8 mouse cellular contexts compared by ENCODE assay signal in genomic region chr9:108001922-108002770, GRCm38 (mm10). TPM values are rescaled to one million over a fixed set of nuclear protein-coding genes. Genes with fewer than 3 reads are reported as not detected.
A peak's percentile ranks its signal among the peaks of the same experiment; 100 is the strongest.
DNase-seq lines count a peak whose midpoint lies in the region; ATAC-seq and TF ChIP-seq lines count a peak whose summit lies in the region.

Gene Ip6k1, plus strand, starts transcription at chr9:108002501.

- no peaks in the 10 kb centered on the region for H3K9me3 ChIP-seq in forebrain, embryonic 10.5 days
- H3K9me3 ChIP-seq in heart, embryonic 15.5 days (replicated peaks), result no peaks in the 10 kb centered on the region
- no peaks in the 10 kb centered on the region for H3K9me3 ChIP-seq in liver, embryonic 14.5 days (ENCODE audit: control insufficient read depth, low read length)
- no peaks in the 10 kb centered on the region for H3K9me3 ChIP-seq in neural tube, embryonic 11.5 days (ENCODE audit: control insufficient read depth, low read length)
- H3K9me3 ChIP-seq in stomach, postnatal 0 days (ENCODE audit: control insufficient read depth, low read length), result no peaks in the 10 kb centered on the region

- H3K4me2 ChIP-seq in heart, embryonic 15.5 days, result peak within 1 kb of the TSS; percentile 81
- peak within 1 kb of the TSS; percentile 87 for H3K4me2 ChIP-seq in liver, embryonic 14.5 days (ENCODE audit: low read depth)
- H3K4me2 ChIP-seq in neural tube, embryonic 11.5 days (ENCODE audit: low read depth), result peak within 1 kb of the TSS; percentile 91
- H3K4me2 ChIP-seq in stomach, postnatal 0 days (replicated peaks; ENCODE audit: low read depth), result peak within 1 kb of the TSS; percentile 80

- peaks cover 32% of the 10 kb centered on the region for H3K4me1 ChIP-seq in forebrain, embryonic 10.5 days
- peaks cover 23% of the 10 kb centered on the region for H3K4me1 ChIP-seq in heart, embryonic 15.5 days (replicated peaks)
- peaks cover 21% of the 10 kb centered on the region in 2 experiments for H3K4me1 ChIP-seq in liver, embryonic 14.5 days (replicated peaks; ENCODE audit: control insufficient read depth in 2 of 2, insufficient read depth in 2 of 2, low read length in 1 of 2)
- peaks cover 7% of the 10 kb centered on the region; the same call in 1 of the 2 replicates for H3K4me1 ChIP-seq in neural tube, embryonic 11.5 days (ENCODE audit: control insufficient read depth, insufficient read depth, low read length)
- H3K4me1 ChIP-seq in stomach, postnatal 0 days (replicated peaks; ENCODE audit: control insufficient read depth, insufficient read depth), result no peaks in the 10 kb centered on the region; the same call in 1 of the 2 replicates

- peak within 1 kb of the TSS; percentile 98 for H3K4me3 ChIP-seq in forebrain, embryonic 10.5 days
- H3K4me3 ChIP-seq in heart, embryonic 15.5 days, result peak within 1 kb of the TSS; percentile 99
- H3K4me3 ChIP-seq in liver, embryonic 14.5 days (ENCODE audit: insufficient read depth in 1 of 2, low read depth in 2 of 2, low read length in 2 of 2), result peak within 1 kb of the TSS; percentile 92 to 95
- H3K4me3 ChIP-seq in neural tube, embryonic 11.5 days (ENCODE audit: low read depth, low read length), result peak within 1 kb of the TSS; percentile 97
- H3K4me3 ChIP-seq in stomach, postnatal 0 days (ENCODE audit: low read depth, low read length), result peak within 1 kb of the TSS; percentile 100

- WGBS in forebrain, embryonic 10.5 days, result under 1% methylated on average over 51 of the region's 51 CpGs
- under 1% methylated on average over 51 of the region's 51 CpGs for WGBS in heart, embryonic 15.5 days
- under 1% methylated on average over 51 of the region's 51 CpGs for WGBS in liver, embryonic 14.5 days (ENCODE audit: insufficient replicate concordance)
- WGBS in neural tube, embryonic 11.5 days, result under 1% methylated on average over 48 of the region's 51 CpGs
- under 1% methylated on average over 47 of the region's 51 CpGs for WGBS in stomach, postnatal 0 days

- H3K9ac ChIP-seq in heart, embryonic 15.5 days, result peak within 1 kb of the TSS; percentile 99
- peak within 1 kb of the TSS; percentile 99 for H3K9ac ChIP-seq in liver, embryonic 14.5 days (replicated peaks)
- H3K9ac ChIP-seq in neural tube, embryonic 11.5 days (ENCODE audit: low read length), result peak within 1 kb of the TSS; percentile 95
- peak within 1 kb of the TSS; percentile 99 for H3K9ac ChIP-seq in stomach, postnatal 0 days (ENCODE audit: low read length)

- H3K27me3 ChIP-seq in forebrain, embryonic 10.5 days (ENCODE audit: poor library complexity, severe bottlenecking), result no peaks in the 10 kb centered on the region
- H3K27me3 ChIP-seq in heart, embryonic 15.5 days, result no peaks in the 10 kb centered on the region
- no peaks in the 10 kb centered on the region for H3K27me3 ChIP-seq in liver, embryonic 14.5 days (ENCODE audit: control insufficient read depth, insufficient read depth, low read length)
- no peaks in the 10 kb centered on the region for H3K27me3 ChIP-seq in neural tube, embryonic 11.5 days (ENCODE audit: control insufficient read depth, insufficient read depth, low read length)
- no peaks in the 10 kb centered on the region for H3K27me3 ChIP-seq in stomach, postnatal 0 days (ENCODE audit: control insufficient read depth, insufficient read depth, low read length)

- peak; percentile 99 for ATAC-seq in heart, embryonic 15.5 days (replicated peaks; ENCODE audit: insufficient number of reproducible peaks, insufficient read depth, low FRiP score, low read depth)
- ATAC-seq in liver, embryonic 14.5 days (ENCODE audit: insufficient read depth), result peak; percentile 97
- peak; percentile 100 for ATAC-seq in neural tube, embryonic 11.5 days (ENCODE audit: insufficient read depth, low FRiP score, low TSS enrichment)
- peak; percentile 99 for ATAC-seq in stomach, postnatal 0 days (ENCODE audit: low FRiP score, low TSS enrichment)

- TF ChIP-seq CTCF in liver, embryonic 14.5 days (IDR thresholded peaks at IDR 0.05; ENCODE audit: low read depth), result no peak
- no peak for TF ChIP-seq CTCF in stomach, postnatal 0 days (IDR thresholded peaks at IDR 0.05; ENCODE audit: low read depth)

- no peak for TF ChIP-seq EP300 in liver, embryonic 14.5 days (IDR thresholded peaks at IDR 0.05; ENCODE audit: low read depth)
- TF ChIP-seq EP300 in stomach, postnatal 0 days (optimal IDR thresholded peaks at IDR 0.05), result no peak

- DNase-seq in CD8-positive naive resting alpha-beta T cell, adult 2 months (ENCODE audit: low read depth in 2 of 2, low spot score in 2 of 2), result peak; percentile 99
- peak; percentile 100 for DNase-seq in c-Kit-positive CD71-negative TER-119-negative erythroid progenitor cells, embryonic 14.5 days (ENCODE audit: low read depth)
- DNase-seq in forebrain, embryonic 10.5 days (ENCODE audit: extremely low spot score, low spot score), result peak; percentile 100
- DNase-seq in kidney, postnatal 25 days, result peak; percentile 100
- DNase-seq in liver, embryonic 14.5 days (ENCODE audit: low read depth in 3 of 3, low spot score in 3 of 3), result peak; percentile 100
- peak; percentile 99 for DNase-seq in neural tube, embryonic 11.5 days (ENCODE audit: low spot score)
- peak; percentile 100 for DNase-seq in stomach, postnatal 0 days (ENCODE audit: low spot score)

- peaks cover 10% of the 10 kb centered on the region for H3K36me3 ChIP-seq in forebrain, embryonic 10.5 days (replicated peaks)
- no peaks in the 10 kb centered on the region for H3K36me3 ChIP-seq in heart, embryonic 15.5 days
- peaks cover 8% of the 10 kb centered on the region for H3K36me3 ChIP-seq in liver, embryonic 14.5 days (replicated peaks; ENCODE audit: control insufficient read depth, insufficient read depth, low read depth)
- no peaks in the 10 kb centered on the region for H3K36me3 ChIP-seq in neural tube, embryonic 11.5 days (ENCODE audit: control insufficient read depth, insufficient read depth, low read length)
- H3K36me3 ChIP-seq in stomach, postnatal 0 days (ENCODE audit: control insufficient read depth, insufficient read depth, low read length), result no peaks in the 10 kb centered on the region

- H3K27ac ChIP-seq in forebrain, embryonic 10.5 days, result peak within 1 kb of the TSS; percentile 98
- H3K27ac ChIP-seq in heart, embryonic 15.5 days, result peak within 1 kb of the TSS; percentile 96
- H3K27ac ChIP-seq in liver, embryonic 14.5 days, result peak within 1 kb of the TSS; percentile 89
- peak within 1 kb of the TSS; percentile 88 for H3K27ac ChIP-seq in neural tube, embryonic 11.5 days (ENCODE audit: low read depth, low read length)
- peak within 1 kb of the TSS; percentile 98 for H3K27ac ChIP-seq in stomach, postnatal 0 days (replicated peaks)

RNA-seq across cellular contexts. Expression of gene Ip6k1, which starts in this region (rescaled TPM):
- 50.8 and 53.0 TPM in 2 replicates for polyA plus RNA-seq in forebrain, embryonic 10.5 days (2016; fragmentation: Nextera tagmentation; extraction: Ambion mirVana)
- 34.5 and 42.9 TPM in 2 replicates for polyA plus RNA-seq in heart, embryonic 15.5 days (2015; fragmentation: Nextera tagmentation; extraction: Ambion mirVana)
- 24.9 and 30.9 TPM in 2 replicates for polyA plus RNA-seq in liver, embryonic 14.5 days (2012; rRNA removed)
- polyA plus RNA-seq in liver, embryonic 14.5 days (2014; fragmentation: Nextera tagmentation; extraction: Ambion mirVana), result 13.3 and 14.7 TPM in 2 replicates
- polyA plus RNA-seq in neural tube, embryonic 11.5 days (2014; fragmentation: Nextera tagmentation; extraction: Ambion mirVana), result 38.4 and 45.7 TPM in 2 replicates
- polyA plus RNA-seq in stomach, postnatal 0 days (2015; fragmentation: Nextera tagmentation; extraction: Ambion mirVana), result 24.0 and 26.3 TPM in 2 replicates

Comparison
In these comparisons a context has a peak if more than half of its experiments do, and no peak if none do; other contexts are left out.
1. Peak in every context shown above with its lines: DNase-seq, ATAC-seq, H3K4me3 ChIP-seq and H3K27ac ChIP-seq.